Mouse (Mus musculus): ENCODE measurements around the gene Tcf7l2.

- TF ChIP-seq CTCF (IDR thresholded peaks at IDR 0.05; ENCODE audit: low read depth) (no peak), EP300 (IDR thresholded peaks at IDR 0.05; ENCODE audit: low read depth) (no peak)
Measured at GRCm38 (mm10) chr19:55704071-55704470, 37.5 kb upstream of the Tcf7l2 start.

All from heart, postnatal 0 days (tissue).